Mouse (Mus musculus): ENCODE measurements around the gene Asb10. TPM values are rescaled to one million over a fixed set of nuclear protein-coding genes. Genes with fewer than 3 reads are reported as not detected.

Asb10 gene
- total and polyA plus RNA-seq, 2 experiments from 2014 or later = 20.8 to 44.0 TPM

DNA sequence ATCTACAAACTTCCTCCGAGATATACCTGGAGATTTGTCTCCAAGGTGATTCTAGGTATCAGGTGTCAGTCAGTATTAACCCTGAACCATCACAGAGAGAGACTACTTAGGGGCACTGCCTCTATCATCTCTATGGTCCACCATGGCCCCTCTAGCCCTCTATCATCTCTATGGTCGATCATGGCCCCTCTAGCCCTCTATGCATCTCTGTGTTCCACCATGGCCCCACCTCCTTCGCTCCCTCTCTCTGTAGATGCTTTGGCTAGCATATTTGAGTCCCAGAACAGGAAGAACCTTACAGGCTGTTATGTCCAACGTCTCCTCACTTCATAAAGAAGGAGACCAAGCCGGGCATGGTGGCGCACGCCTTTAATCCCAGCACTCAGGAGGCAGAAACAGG is 1.9 kb upstream of the Asb10 start:
- Histone ChIP-seq H3K4me3 (ENCODE audit: low read depth, low read length) (no peak overlapping the region), H3K4me1 (ENCODE audit: control insufficient read depth, insufficient read depth) (peaks cover 27% of the 10 kb centered on the region), H3K27me3 (ENCODE audit: control insufficient read depth, insufficient read depth, low read length) (no peaks in the 10 kb centered on the region), H3K4me2 (ENCODE audit: low read depth, low read length) (no peak overlapping the region), H3K9ac (replicated peaks; ENCODE audit: low read depth, low read length) (no peak overlapping the region), H3K27ac (ENCODE audit: low read depth) (no peak overlapping the region), H3K9me3 (replicated peaks; ENCODE audit: control insufficient read depth, low read length) (no peaks in the 10 kb centered on the region), H3K36me3 (replicated peaks; ENCODE audit: control insufficient read depth, insufficient read depth, low read length) (no peaks in the 10 kb centered on the region)
- WGBS = 85% methylated on average over 7 of the region's 7 CpGs
- DNase-seq (ENCODE audit: low spot score) (no peak), ATAC-seq (ENCODE audit: insufficient read depth, low read depth) (no peak)
- no peak for TF ChIP-seq EP300 (IDR thresholded peaks at IDR 0.05; ENCODE audit: low read depth)
- no peak for TF ChIP-seq CTCF (IDR thresholded peaks at IDR 0.05; ENCODE audit: low read depth)

DNA sequence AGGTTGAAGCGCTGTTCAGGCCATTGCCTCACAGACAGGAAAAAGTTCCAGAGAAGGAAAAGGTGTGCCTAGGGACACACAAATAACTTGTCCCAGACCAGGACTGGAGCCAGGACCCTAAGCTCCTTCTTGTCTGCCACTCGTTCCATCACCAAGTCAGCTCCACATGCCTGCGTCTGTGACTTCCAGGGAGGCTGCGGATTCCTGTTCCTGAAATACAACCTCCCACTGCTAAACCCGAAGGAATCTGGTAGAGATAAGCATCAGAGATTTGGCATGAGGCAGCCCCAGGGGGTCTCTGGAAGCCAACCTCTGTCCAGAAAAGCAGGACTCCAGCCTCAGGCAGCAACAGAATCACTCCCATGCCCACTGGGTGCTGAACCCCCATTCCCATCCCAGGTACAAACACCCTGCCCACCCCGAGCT is 379 bp upstream of the Asb10 start:
- peak; percentile 32 for DNase-seq (ENCODE audit: low spot score)
- TF ChIP-seq EP300 (IDR thresholded peaks at IDR 0.05; ENCODE audit: low read depth) (no peak), CTCF (IDR thresholded peaks at IDR 0.05; ENCODE audit: low read depth) (no peak)
- no peaks in the 10 kb centered on the region for H3K36me3 ChIP-seq (replicated peaks; ENCODE audit: control insufficient read depth, insufficient read depth, low read length)
- WGBS = 8% methylated on average over 6 of the region's 6 CpGs
- peak; percentile 2; the same call in 1 of the 2 replicates for ATAC-seq (ENCODE audit: insufficient read depth, low read depth)
- H3K27ac ChIP-seq (ENCODE audit: low read depth) = peak overlapping the region; percentile 88
- H3K27me3 ChIP-seq (ENCODE audit: control insufficient read depth, insufficient read depth, low read length) = no peaks in the 10 kb centered on the region
- H3K9ac ChIP-seq (replicated peaks; ENCODE audit: low read depth, low read length) = no peak overlapping the region; the same call in 1 of the 2 replicates
- peaks cover 27% of the 10 kb centered on the region for H3K4me1 ChIP-seq (ENCODE audit: control insufficient read depth, insufficient read depth)
- no peaks in the 10 kb centered on the region for H3K9me3 ChIP-seq (replicated peaks; ENCODE audit: control insufficient read depth, low read length)
- peak overlapping the region; percentile 69 for H3K4me2 ChIP-seq (ENCODE audit: low read depth, low read length)
- H3K4me3 ChIP-seq (ENCODE audit: low read depth, low read length) = peak overlapping the region; percentile 35

DNA sequence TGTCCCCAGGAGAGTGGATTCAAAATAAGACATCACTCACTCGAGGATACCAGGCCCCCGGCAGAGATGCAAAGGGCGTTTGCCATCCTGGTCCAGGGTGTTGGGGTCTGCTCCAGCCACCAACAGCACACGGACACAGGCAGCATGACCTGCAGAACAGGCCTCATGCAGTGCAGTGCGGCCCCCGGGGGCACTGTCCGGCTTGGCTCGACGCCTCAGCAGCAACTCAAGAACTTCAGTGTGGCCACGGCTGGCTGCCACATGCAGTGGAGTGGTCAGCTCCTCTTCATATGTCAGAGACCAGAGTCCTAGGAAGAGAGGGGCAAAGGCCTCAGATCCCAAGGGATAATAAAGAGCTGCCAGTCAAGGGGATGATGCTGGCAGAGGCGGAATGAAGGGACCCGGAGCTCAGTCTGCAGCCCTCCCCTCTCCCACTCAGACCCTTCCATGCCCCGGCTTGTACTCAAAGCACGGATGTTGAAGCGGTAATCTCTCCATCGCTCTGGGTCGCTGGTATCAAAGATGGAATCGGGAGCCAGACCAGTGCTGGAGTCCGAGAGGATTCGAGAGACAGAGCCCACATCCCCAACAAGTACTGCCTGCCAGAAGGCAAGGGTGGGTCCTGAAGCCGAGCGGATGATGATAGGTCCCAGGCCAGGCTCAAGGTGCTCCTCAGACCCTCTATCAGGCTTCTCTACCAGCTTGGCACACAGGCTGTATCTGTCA is 1.0 kb downstream of the Asb10 start:
- peak overlapping the region; percentile 69 for H3K4me2 ChIP-seq (ENCODE audit: low read depth, low read length)
- H3K27me3 ChIP-seq (ENCODE audit: control insufficient read depth, insufficient read depth, low read length) = no peaks in the 10 kb centered on the region
- ATAC-seq (ENCODE audit: insufficient read depth, low read depth) = no peak
- TF ChIP-seq EP300 (IDR thresholded peaks at IDR 0.05; ENCODE audit: low read depth) (no peak), CTCF (IDR thresholded peaks at IDR 0.05; ENCODE audit: low read depth) (no peak)
- no peaks in the 10 kb centered on the region for H3K9me3 ChIP-seq (replicated peaks; ENCODE audit: control insufficient read depth, low read length)
- H3K27ac ChIP-seq (ENCODE audit: low read depth) = peak overlapping the region; percentile 88
- H3K36me3 ChIP-seq (replicated peaks; ENCODE audit: control insufficient read depth, insufficient read depth, low read length) = no peaks in the 10 kb centered on the region
- H3K4me1 ChIP-seq (ENCODE audit: control insufficient read depth, insufficient read depth) = peaks cover 27% of the 10 kb centered on the region
- H3K4me3 ChIP-seq (ENCODE audit: low read depth, low read length) = peak overlapping the region; percentile 35; the same call in 1 of the 2 replicates
- no peak for DNase-seq (ENCODE audit: low spot score)
- WGBS = 67% methylated on average over 22 of the region's 22 CpGs
- no peak overlapping the region; the same call in 1 of the 2 replicates for H3K9ac ChIP-seq (replicated peaks; ENCODE audit: low read depth, low read length)

DNA sequence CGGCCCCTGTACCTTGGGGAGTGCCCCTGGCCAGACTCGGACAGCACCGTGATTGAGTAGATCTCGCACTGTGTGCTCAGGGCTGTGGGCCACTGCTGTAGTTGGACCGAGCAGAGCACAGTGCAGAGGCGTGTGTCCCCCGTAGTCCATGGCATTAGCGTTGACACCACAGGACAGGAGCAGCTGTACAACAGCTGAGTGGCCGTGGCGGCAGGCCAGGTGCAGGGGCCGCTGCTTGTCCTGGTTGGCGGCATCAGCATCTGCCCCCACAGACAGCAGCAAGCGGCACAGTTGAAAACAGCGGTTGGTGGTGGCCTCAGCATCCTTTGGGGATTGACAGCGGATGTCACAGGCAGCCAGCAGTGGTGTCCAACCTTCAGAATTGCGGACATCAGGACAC is 3.2 kb downstream of the Asb10 start:
- DNase-seq (ENCODE audit: low spot score) (peak; percentile 12), ATAC-seq (ENCODE audit: insufficient read depth, low read depth) (no peak)
- H3K36me3 ChIP-seq (replicated peaks; ENCODE audit: control insufficient read depth, insufficient read depth, low read length) = peaks cover 9% of the 10 kb centered on the region; the same call in 1 of the 2 replicates
- no peak overlapping the region for H3K9ac ChIP-seq (replicated peaks; ENCODE audit: low read depth, low read length)
- 59% methylated on average over 16 of the region's 16 CpGs for WGBS
- H3K4me2 ChIP-seq (ENCODE audit: low read depth, low read length) = no peak overlapping the region
- no peaks in the 10 kb centered on the region for H3K9me3 ChIP-seq (replicated peaks; ENCODE audit: control insufficient read depth, low read length)
- H3K27me3 ChIP-seq (ENCODE audit: control insufficient read depth, insufficient read depth, low read length) = no peaks in the 10 kb centered on the region; the same call in 1 of the 2 replicates
- H3K4me3 ChIP-seq (ENCODE audit: low read depth, low read length) = no peak overlapping the region
- H3K27ac ChIP-seq (ENCODE audit: low read depth) = no peak overlapping the region
- peaks cover 27% of the 10 kb centered on the region for H3K4me1 ChIP-seq (ENCODE audit: control insufficient read depth, insufficient read depth)
- TF ChIP-seq CTCF (IDR thresholded peaks at IDR 0.05; ENCODE audit: low read depth) = no peak
- TF ChIP-seq EP300 (IDR thresholded peaks at IDR 0.05; ENCODE audit: low read depth) = no peak

DNA sequence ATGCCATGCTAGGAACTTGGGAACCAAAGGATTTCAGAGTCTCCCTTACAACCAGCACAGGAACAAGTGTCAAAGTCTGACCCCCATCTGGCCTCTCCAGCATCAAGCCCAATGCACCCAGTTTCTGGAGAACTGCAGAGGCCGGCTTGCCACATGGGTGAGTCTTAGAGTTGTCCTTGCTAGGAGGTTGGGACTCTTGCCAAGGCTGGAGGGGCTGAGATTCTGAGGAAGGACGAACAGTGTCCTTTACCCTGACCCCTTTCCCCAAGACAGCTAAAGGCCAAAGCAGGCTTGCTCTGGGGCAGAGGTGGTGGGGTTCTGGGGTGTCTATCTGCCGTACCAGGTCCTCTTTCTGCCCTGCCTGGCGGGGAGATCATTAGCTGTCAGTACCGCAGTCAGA is 4.3 kb downstream of the Asb10 start:
- Histone ChIP-seq H3K27ac (ENCODE audit: low read depth) (no peak overlapping the region), H3K4me1 (ENCODE audit: control insufficient read depth, insufficient read depth) (peaks cover 25% of the 10 kb centered on the region), H3K4me3 (ENCODE audit: low read depth, low read length) (no peak overlapping the region), H3K9me3 (replicated peaks; ENCODE audit: control insufficient read depth, low read length) (no peaks in the 10 kb centered on the region), H3K36me3 (replicated peaks; ENCODE audit: control insufficient read depth, insufficient read depth, low read length) (peaks cover 12% of the 10 kb centered on the region; the same call in 1 of the 2 replicates), H3K4me2 (ENCODE audit: low read depth, low read length) (no peak overlapping the region), H3K27me3 (ENCODE audit: control insufficient read depth, insufficient read depth, low read length) (peaks cover 1% of the 10 kb centered on the region; the same call in 1 of the 2 replicates), H3K9ac (replicated peaks; ENCODE audit: low read depth, low read length) (no peak overlapping the region)
- TF ChIP-seq CTCF (IDR thresholded peaks at IDR 0.05; ENCODE audit: low read depth) = no peak
- no peak for TF ChIP-seq EP300 (IDR thresholded peaks at IDR 0.05; ENCODE audit: low read depth)
- 75% methylated on average over 5 of the region's 5 CpGs for WGBS
- ATAC-seq (ENCODE audit: insufficient read depth, low read depth) (no peak), DNase-seq (ENCODE audit: low spot score) (no peak)

Data from heart, postnatal 0 days (tissue).